Mouse (Mus musculus): ENCODE measurements around the gene Bco2. TPM values are rescaled to one million over a fixed set of nuclear protein-coding genes. Genes with fewer than 3 reads are reported as not detected.

Bco2 gene
- polyA plus RNA-seq, 1 experiment, result 0.89 TPM

- Histone ChIP-seq H3K4me3 (ENCODE audit: control insufficient read depth, low read depth, low read length) (no peak overlapping the region), H3K4me1 (ENCODE audit: control insufficient read depth, insufficient read depth, low read length) (no peaks in the 10 kb centered on the region), H3K36me3 (ENCODE audit: control insufficient read depth, insufficient read depth, low read length) (peaks cover 2% of the 10 kb centered on the region; the same call in 1 of the 2 replicates), H3K27ac (ENCODE audit: control insufficient read depth, insufficient read depth, low read depth, low read length) (no peak overlapping the region), H3K27me3 (ENCODE audit: control insufficient read depth, insufficient read depth, low read length) (no peaks in the 10 kb centered on the region)
- TF ChIP-seq CTCF (IDR thresholded peaks at IDR 0.05; ENCODE audit: control insufficient read depth, insufficient read depth, insufficient replicate concordance, low read depth, low read length), result no peak
- TF ChIP-seq POLR2A (IDR thresholded peaks at IDR 0.05; ENCODE audit: control insufficient read depth, low read depth, low read length), result no peak
Measured at GRCm38 (mm10) chr9:50594794-50595417, 39.9 kb upstream of the Bco2 start.

DNA sequence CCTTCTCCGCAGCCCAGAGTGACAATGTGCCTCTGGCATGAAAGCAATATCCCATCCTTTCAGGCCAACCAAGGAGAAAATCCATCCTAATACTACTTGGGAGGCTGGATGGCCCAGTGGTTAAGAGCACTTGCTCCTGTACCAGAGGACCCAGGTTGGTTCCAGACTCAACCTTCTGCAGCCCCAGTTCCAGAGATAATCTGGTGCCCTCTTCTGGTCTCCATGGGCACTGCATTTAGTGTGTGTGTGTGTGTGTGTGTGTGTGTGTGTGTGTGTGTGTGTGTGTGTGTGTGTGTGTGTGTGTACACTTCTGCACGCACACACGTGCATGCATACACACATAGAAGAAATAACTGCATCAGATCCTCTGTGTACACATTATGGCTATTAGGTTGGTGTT, 38.6 kb upstream of the Bco2 start:
- Histone ChIP-seq H3K4me3 (ENCODE audit: control insufficient read depth, low read depth, low read length) (no peak overlapping the region), H3K27me3 (ENCODE audit: control insufficient read depth, insufficient read depth, low read length) (no peaks in the 10 kb centered on the region), H3K4me1 (ENCODE audit: control insufficient read depth, insufficient read depth, low read length) (no peaks in the 10 kb centered on the region), H3K27ac (ENCODE audit: control insufficient read depth, insufficient read depth, low read depth, low read length) (no peak overlapping the region), H3K36me3 (ENCODE audit: control insufficient read depth, insufficient read depth, low read length) (peaks cover 2% of the 10 kb centered on the region; the same call in 1 of the 2 replicates)
- TF ChIP-seq POLR2A (IDR thresholded peaks at IDR 0.05; ENCODE audit: control insufficient read depth, low read depth, low read length), result no peak
- TF ChIP-seq CTCF (IDR thresholded peaks at IDR 0.05; ENCODE audit: control insufficient read depth, insufficient read depth, insufficient replicate concordance, low read depth, low read length), result peak; percentile 33; the same call in 1 of the 2 replicates

GRCm38 (mm10) chr9:50592955-50593354, 38.0 kb upstream of the Bco2 start:
- Histone ChIP-seq H3K4me1 (ENCODE audit: control insufficient read depth, insufficient read depth, low read length) (no peaks in the 10 kb centered on the region), H3K27me3 (ENCODE audit: control insufficient read depth, insufficient read depth, low read length) (no peaks in the 10 kb centered on the region)
- TF ChIP-seq CTCF (IDR thresholded peaks at IDR 0.05; ENCODE audit: control insufficient read depth, insufficient read depth, insufficient replicate concordance, low read depth, low read length) (no peak), POLR2A (IDR thresholded peaks at IDR 0.05; ENCODE audit: control insufficient read depth, low read depth, low read length) (no peak)

DNA sequence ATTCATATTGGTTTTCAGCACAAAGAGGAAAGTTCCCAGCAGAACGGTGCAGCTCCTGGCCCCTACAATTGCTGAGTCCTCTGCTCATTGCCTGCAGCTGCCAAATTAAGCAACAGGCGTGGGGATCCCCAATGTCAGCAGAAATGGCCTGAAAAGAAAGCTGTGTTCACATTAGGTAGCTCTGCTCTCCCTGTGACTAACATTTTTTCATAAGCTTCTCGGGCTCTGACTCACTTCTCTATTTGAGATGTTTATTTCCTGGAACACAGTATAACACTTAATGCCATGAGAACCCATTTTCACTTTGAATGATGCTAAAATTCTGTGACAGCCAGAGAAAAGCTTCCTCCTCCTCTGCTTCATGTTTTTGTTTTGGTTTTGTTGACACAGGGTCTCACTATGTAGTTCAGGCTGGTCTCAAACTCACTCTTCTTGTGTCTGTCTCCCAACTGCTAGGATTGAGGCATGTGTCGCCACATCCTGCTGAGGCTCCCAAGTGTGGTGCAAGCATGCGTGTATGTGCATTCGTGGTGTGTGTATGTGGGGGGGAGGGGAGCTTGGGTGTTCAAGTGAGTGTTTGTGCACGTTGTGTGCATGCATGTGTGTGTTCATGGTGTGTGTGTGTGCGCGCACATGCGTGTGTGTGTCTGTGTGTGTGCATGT, 36.0 kb upstream of the Bco2 start:
- no peak overlapping the region for H3K27ac ChIP-seq (ENCODE audit: control insufficient read depth, insufficient read depth, low read depth, low read length)
- no peaks in the 10 kb centered on the region for H3K4me1 ChIP-seq (ENCODE audit: control insufficient read depth, insufficient read depth, low read length)
- H3K36me3 ChIP-seq (ENCODE audit: control insufficient read depth, insufficient read depth, low read length), result no peaks in the 10 kb centered on the region
- H3K4me3 ChIP-seq (ENCODE audit: control insufficient read depth, low read depth, low read length), result no peak overlapping the region
- TF ChIP-seq CTCF (IDR thresholded peaks at IDR 0.05; ENCODE audit: control insufficient read depth, insufficient read depth, insufficient replicate concordance, low read depth, low read length) (no peak), POLR2A (IDR thresholded peaks at IDR 0.05; ENCODE audit: control insufficient read depth, low read depth, low read length) (no peak)
- H3K27me3 ChIP-seq (ENCODE audit: control insufficient read depth, insufficient read depth, low read length), result no peaks in the 10 kb centered on the region

More at GRCm38 (mm10) chr9:50592955-50593354, 38.0 kb upstream of the Bco2 start:
- Histone ChIP-seq H3K4me3 (ENCODE audit: control insufficient read depth, low read depth, low read length) (no peak overlapping the region), H3K27ac (ENCODE audit: control insufficient read depth, insufficient read depth, low read depth, low read length) (no peak overlapping the region), H3K36me3 (ENCODE audit: control insufficient read depth, insufficient read depth, low read length) (peaks cover 2% of the 10 kb centered on the region; the same call in 1 of the 2 replicates)

DNA sequence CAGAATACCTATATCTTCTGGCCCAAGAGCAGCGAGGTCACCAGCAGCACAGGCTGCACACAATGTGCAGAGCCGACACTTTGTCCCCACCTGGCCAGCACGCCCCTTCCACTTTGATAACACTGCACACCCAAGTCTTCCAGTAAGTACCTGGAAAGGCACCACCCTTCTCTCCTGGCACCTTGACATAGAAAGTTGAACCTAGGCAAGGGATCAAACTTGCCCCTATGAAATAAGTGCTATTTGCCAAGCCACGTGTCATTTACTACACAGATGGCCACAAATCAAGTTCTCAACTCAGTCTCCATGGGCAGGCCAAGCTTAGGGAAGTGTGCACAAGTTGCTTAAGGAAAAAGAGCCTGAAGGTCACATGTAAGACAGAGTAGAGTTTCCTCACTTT, 32.0 kb upstream of the Bco2 start:
- Histone ChIP-seq H3K4me3 (ENCODE audit: control insufficient read depth, low read depth, low read length) (no peak overlapping the region), H3K4me1 (ENCODE audit: control insufficient read depth, insufficient read depth, low read length) (no peaks in the 10 kb centered on the region; the same call in 1 of the 2 replicates), H3K36me3 (ENCODE audit: control insufficient read depth, insufficient read depth, low read length) (no peaks in the 10 kb centered on the region), H3K27ac (ENCODE audit: control insufficient read depth, insufficient read depth, low read depth, low read length) (no peak overlapping the region), H3K27me3 (ENCODE audit: control insufficient read depth, insufficient read depth, low read length) (no peaks in the 10 kb centered on the region)
- no peak for TF ChIP-seq POLR2A (IDR thresholded peaks at IDR 0.05; ENCODE audit: control insufficient read depth, low read depth, low read length)
- no peak for TF ChIP-seq CTCF (IDR thresholded peaks at IDR 0.05; ENCODE audit: control insufficient read depth, insufficient read depth, insufficient replicate concordance, low read depth, low read length)

DNA sequence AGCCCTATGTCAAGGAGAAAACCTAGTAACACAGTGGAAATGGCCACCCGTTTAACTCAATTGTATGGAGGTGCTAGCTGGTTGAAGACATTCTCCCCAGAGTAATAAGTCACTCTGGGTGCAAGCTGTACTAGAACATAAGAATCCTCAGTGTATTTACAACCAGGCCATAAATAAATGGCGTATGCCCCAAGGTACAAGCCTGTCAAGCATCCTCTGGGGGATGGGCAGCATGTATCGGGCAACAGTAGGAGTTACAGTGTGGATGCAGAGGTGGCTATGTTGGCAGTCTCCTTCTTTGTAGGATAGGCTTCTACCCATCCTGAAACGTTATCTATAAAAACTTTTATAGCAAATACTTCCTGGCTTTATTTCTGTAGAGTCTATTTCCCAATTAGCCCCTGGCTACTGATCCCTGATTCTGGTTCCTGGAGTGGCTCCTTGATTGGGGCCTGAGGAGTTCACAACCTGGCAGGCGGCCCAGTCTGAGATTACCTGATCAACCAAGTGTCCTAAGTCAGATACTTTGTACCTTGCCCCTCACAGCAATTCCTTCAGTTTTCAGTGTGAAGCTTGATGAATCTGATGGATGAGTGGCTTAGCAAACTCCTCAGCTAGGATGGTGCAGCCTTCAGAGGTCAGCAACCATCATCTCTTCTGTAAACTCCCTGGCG, 30.3 kb upstream of the Bco2 start:
- H3K4me1 ChIP-seq (ENCODE audit: control insufficient read depth, insufficient read depth, low read length), result no peaks in the 10 kb centered on the region; the same call in 1 of the 2 replicates
- H3K36me3 ChIP-seq (ENCODE audit: control insufficient read depth, insufficient read depth, low read length), result no peaks in the 10 kb centered on the region
- no peaks in the 10 kb centered on the region for H3K27me3 ChIP-seq (ENCODE audit: control insufficient read depth, insufficient read depth, low read length)
- TF ChIP-seq CTCF (IDR thresholded peaks at IDR 0.05; ENCODE audit: control insufficient read depth, insufficient read depth, insufficient replicate concordance, low read depth, low read length) (no peak), POLR2A (IDR thresholded peaks at IDR 0.05; ENCODE audit: control insufficient read depth, low read depth, low read length) (no peak)
- no peak overlapping the region for H3K4me3 ChIP-seq (ENCODE audit: control insufficient read depth, low read depth, low read length)
- no peak overlapping the region for H3K27ac ChIP-seq (ENCODE audit: control insufficient read depth, insufficient read depth, low read depth, low read length)

DNA sequence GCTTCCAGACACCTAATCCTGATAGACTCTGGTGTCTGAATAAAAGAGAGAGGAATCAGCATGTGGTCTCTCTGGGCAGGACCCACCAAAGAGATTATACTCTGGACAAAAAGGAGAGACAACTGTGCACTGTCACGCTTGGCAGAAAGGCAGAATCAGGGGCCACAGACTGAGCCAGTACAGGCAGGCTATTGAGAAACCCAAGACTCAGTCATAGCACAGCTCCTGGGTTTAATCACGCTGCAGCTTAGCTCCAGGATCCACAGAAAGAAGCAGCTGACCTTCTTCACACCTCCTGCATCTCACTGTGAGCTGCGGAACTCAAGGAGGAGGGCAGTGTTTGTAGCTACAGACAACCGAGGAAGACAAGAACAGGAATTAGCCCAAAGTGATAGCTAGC, 25.4 kb upstream of the Bco2 start:
- no peaks in the 10 kb centered on the region for H3K36me3 ChIP-seq (ENCODE audit: control insufficient read depth, insufficient read depth, low read length)
- H3K27me3 ChIP-seq (ENCODE audit: control insufficient read depth, insufficient read depth, low read length), result no peaks in the 10 kb centered on the region
- no peak overlapping the region for H3K4me3 ChIP-seq (ENCODE audit: control insufficient read depth, low read depth, low read length)
- H3K27ac ChIP-seq (ENCODE audit: control insufficient read depth, insufficient read depth, low read depth, low read length), result no peak overlapping the region
- TF ChIP-seq POLR2A (IDR thresholded peaks at IDR 0.05; ENCODE audit: control insufficient read depth, low read depth, low read length) (no peak), CTCF (IDR thresholded peaks at IDR 0.05; ENCODE audit: control insufficient read depth, insufficient read depth, insufficient replicate concordance, low read depth, low read length) (no peak)
- H3K4me1 ChIP-seq (ENCODE audit: control insufficient read depth, insufficient read depth, low read length), result no peaks in the 10 kb centered on the region; the same call in 1 of the 2 replicates

All from testis, adult 2 months (tissue).